Mouse (Mus musculus) G1E (cell line): Measurements from ENCODE around the gene Ddx6. TPM values are rescaled to one million over a fixed set of nuclear protein-coding genes. Genes with fewer than 3 reads are reported as not detected.

ENCODE experiments used
- ATAC-seq: 2 replicates; pipeline ENCODE4 v1.8.0; 2016; ENCODE audit warnings: mild to moderate bottlenecking; ENCODE audit not compliant: insufficient number of reproducible peaks, poor library complexity, low FRiP score, severe bottlenecking; ENCODE audit errors: extremely low read depth
- DNase-seq: peaks from one replicate; pipeline ENCODE4 v3.0.0; 2012; ENCODE audit warnings: low spot score
- H3K27me3 ChIP-seq: 2 replicates; pipeline ENCODE4 v1.6.1; 2012; ENCODE audit warnings: mild to moderate bottlenecking, low read length, inconsistent platforms; ENCODE audit not compliant: insufficient read depth
- H3K36me3 ChIP-seq: replicated peaks from 2 replicates; pipeline ENCODE3; 2012; ENCODE audit warnings: mild to moderate bottlenecking, inconsistent platforms
- H3K4me1 ChIP-seq: 2 replicates; pipeline ENCODE4 v1.6.1; 2012; ENCODE audit warnings: low read depth, low read length, inconsistent platforms, mixed read lengths; ENCODE audit not compliant: insufficient read depth
- H3K4me3 ChIP-seq: 2 replicates; pipeline ENCODE4 v1.5.1; 2012; ENCODE audit warnings: low read depth, mild to moderate bottlenecking, inconsistent platforms, low read length, moderate library complexity, mixed read lengths
- H3K9me3 ChIP-seq: replicated peaks from 2 replicates; pipeline ENCODE4 v1.6.1; 2012; ENCODE audit warnings: inconsistent platforms
- CTCF ChIP-seq: IDR thresholded peaks from 2 replicates; pipeline ENCODE4 v1.5.1; 2012; ENCODE audit warnings: low read depth, low read length, inconsistent platforms, mixed read lengths
- GATA1 ChIP-seq: IDR thresholded peaks from 2 replicates; pipeline ENCODE4 v1.6.1; 2012; ENCODE audit warnings: borderline replicate concordance, low read length, inconsistent platforms, mixed read lengths
- GATA2 ChIP-seq: IDR thresholded peaks from 2 replicates; pipeline ENCODE4 v1.6.1; 2012; ENCODE audit warnings: low read depth, low read length, inconsistent platforms, borderline replicate concordance
- POLR2AphosphoS5 ChIP-seq: IDR thresholded peaks from 2 replicates; pipeline ENCODE4 v1.6.1; 2012; ENCODE audit warnings: low read depth, low read length, inconsistent platforms; ENCODE audit not compliant: insufficient replicate concordance
- TAL1 ChIP-seq: conservative IDR thresholded peaks from 2 replicates; pipeline ENCODE4 v1.6.1; 2012; ENCODE audit warnings: low read depth, low read length, inconsistent platforms, mixed read lengths
- polyA plus RNA-seq: library from polyadenylated mRNA; stranded (reverse); fragments of >175 nt; gene quantifications from 2 replicates; pipeline ENCODE4 v1.2.3, GENCODE M21; 2012
- total RNA-seq, 2 experiments: library from RNA; stranded (forward) in 1 of 2; stranded (reverse) in 1 of 2; fragments of 200-1000 nt in 1 of 2; fragments of >200 nt in 1 of 2; fragmentation: Nextera tagmentation in 1 of 2; gene quantifications; 2 replicates each; pipeline ENCODE4 v1.2.3; 2014 to 2017

The Ddx6 gene
- total and polyA plus RNA-seq, 3 experiments, result 23.2 to 88.2 (median 54.5) TPM

DNA sequence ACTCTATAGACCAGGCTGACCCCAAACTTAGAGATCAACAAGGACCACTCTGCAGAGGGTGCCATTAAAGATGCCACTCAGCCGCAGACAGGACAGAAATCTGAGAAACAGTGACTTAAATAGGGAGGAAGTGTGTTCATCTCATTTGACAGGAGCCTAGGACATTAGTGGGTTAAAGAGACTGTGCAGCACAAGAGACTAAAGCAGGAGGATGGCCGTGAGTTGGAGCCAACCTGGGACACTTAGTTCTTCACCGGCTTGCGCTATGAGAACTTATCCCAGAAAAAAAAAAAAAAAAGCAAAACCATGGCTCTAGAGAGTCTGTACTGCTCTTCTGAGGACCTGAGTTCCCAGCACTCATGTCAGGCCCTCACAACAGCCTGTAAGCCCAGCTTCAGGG is 43.0 kb downstream of the Ddx6 start:
- Histone ChIP-seq H3K4me3 (no peak overlapping the region), H3K27me3 (peaks cover 63% of the 10 kb centered on the region), H3K9me3 (no peaks in the 10 kb centered on the region), H3K36me3 (no peaks in the 10 kb centered on the region), H3K4me1 (peaks cover 6% of the 10 kb centered on the region)
- no peak for TF ChIP-seq POLR2AphosphoS5
- TF ChIP-seq CTCF, result no peak
- TF ChIP-seq GATA1, result no peak
- no peak for TF ChIP-seq GATA2
- TF ChIP-seq TAL1, result no peak
- ATAC-seq (no peak), DNase-seq (no peak)

DNA sequence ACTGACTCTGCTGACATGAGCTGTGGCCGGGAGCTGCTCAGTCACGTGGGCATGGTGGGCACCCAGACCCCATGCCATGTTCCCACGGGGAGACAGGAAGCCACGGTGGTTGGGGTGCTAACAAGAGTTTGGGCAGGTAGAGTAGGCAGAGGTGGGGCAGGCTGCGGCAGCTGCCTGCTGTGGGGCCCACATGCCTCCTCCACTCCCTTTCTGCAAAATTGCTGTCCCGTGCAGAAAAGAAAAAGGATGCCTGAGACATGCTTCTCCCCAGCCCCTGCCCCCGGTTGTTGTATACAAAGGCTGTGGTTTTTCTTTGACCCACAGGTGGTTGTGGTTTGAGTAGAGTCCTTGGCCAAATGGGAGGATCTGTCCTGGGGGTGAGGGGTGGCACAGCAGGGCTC is 44.2 kb downstream of the Ddx6 start:
- Histone ChIP-seq H3K4me3 (no peak overlapping the region), H3K36me3 (no peaks in the 10 kb centered on the region), H3K9me3 (no peaks in the 10 kb centered on the region), H3K4me1 (peaks cover 6% of the 10 kb centered on the region), H3K27me3 (peaks cover 69% of the 10 kb centered on the region)
- TF ChIP-seq POLR2AphosphoS5, result no peak
- TF ChIP-seq CTCF, result no peak
- no peak for TF ChIP-seq GATA2
- no peak for TF ChIP-seq TAL1
- no peak for TF ChIP-seq GATA1
- no peak for ATAC-seq
- no peak for DNase-seq

GRCm38 (mm10) chr9:44652027-44652426 is 47.3 kb downstream of the Ddx6 start:
- Histone ChIP-seq H3K4me1 (peaks cover 6% of the 10 kb centered on the region), H3K36me3 (no peaks in the 10 kb centered on the region), H3K4me3 (no peak overlapping the region), H3K27me3 (peaks cover 46% of the 10 kb centered on the region), H3K9me3 (no peaks in the 10 kb centered on the region; the same call in 1 of the 2 replicates)
- DNase-seq (no peak), ATAC-seq (no peak)
- no peak for TF ChIP-seq TAL1
- TF ChIP-seq CTCF, result no peak

- H3K4me3 ChIP-seq, result no peak overlapping the region
- H3K36me3 ChIP-seq, result no peaks in the 10 kb centered on the region
- no peak for ATAC-seq
- H3K9me3 ChIP-seq, result no peaks in the 10 kb centered on the region; the same call in 1 of the 2 replicates
- DNase-seq, result no peak
- TF ChIP-seq CTCF, result no peak
- TF ChIP-seq GATA1, result no peak
- TF ChIP-seq GATA2, result no peak
- no peak for TF ChIP-seq POLR2AphosphoS5
- no peak for TF ChIP-seq TAL1
- peaks cover 41% of the 10 kb centered on the region for H3K27me3 ChIP-seq
- peaks cover 3% of the 10 kb centered on the region for H3K4me1 ChIP-seq
Observed at GRCm38 (mm10) chr9:44653896-44654295, 49.2 kb downstream of the Ddx6 start.

GRCm38 (mm10) chr9:44655098-44656066 is 50.7 kb downstream of the Ddx6 start:
- DNase-seq, result peak; percentile 21
- no peaks in the 10 kb centered on the region for H3K36me3 ChIP-seq
- H3K9me3 ChIP-seq, result no peaks in the 10 kb centered on the region; the same call in 1 of the 2 replicates
- H3K4me1 ChIP-seq, result no peaks in the 10 kb centered on the region
- peaks cover 29% of the 10 kb centered on the region for H3K27me3 ChIP-seq
- H3K4me3 ChIP-seq, result no peak overlapping the region
- peak; percentile 23; the same call in 1 of the 2 replicates for TF ChIP-seq CTCF
- no peak for TF ChIP-seq POLR2AphosphoS5
- ATAC-seq, result no peak

GRCm38 (mm10) chr9:44663706-44664105 is 59.0 kb downstream of the Ddx6 start:
- no peak for TF ChIP-seq POLR2AphosphoS5
- Histone ChIP-seq H3K36me3 (no peaks in the 10 kb centered on the region), H3K9me3 (no peaks in the 10 kb centered on the region), H3K4me3 (no peak overlapping the region), H3K27me3 (peaks cover 10% of the 10 kb centered on the region), H3K4me1 (no peaks in the 10 kb centered on the region)
- ATAC-seq, result no peak
- DNase-seq, result no peak

DNA sequence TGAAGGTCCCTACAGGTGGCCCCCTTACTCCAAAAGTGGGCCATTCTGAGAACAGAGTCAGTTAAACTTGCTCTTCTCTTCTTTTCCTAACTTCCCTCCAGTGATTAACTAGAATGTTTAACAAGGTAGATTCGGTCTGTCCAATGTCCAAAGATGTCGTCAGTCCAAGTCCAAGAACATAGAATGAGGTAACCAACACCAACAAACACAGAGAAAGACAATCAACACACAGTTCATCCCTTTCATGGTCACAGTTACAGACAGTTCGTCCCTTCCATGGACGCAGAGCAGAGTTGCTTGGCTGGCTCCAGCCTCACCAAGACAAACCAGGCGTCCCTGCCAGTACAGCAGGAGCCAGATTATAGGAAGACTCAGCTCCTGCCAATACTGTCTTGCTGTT is 66.7 kb downstream of the Ddx6 start:
- no peak for DNase-seq
- ATAC-seq, result no peak
- Histone ChIP-seq H3K36me3 (no peaks in the 10 kb centered on the region), H3K4me3 (no peak overlapping the region), H3K9me3 (no peaks in the 10 kb centered on the region), H3K4me1 (no peaks in the 10 kb centered on the region), H3K27me3 (peaks cover 44% of the 10 kb centered on the region)
- TF ChIP-seq CTCF (no peak), TAL1 (no peak), GATA2 (no peak), GATA1 (no peak), POLR2AphosphoS5 (no peak)
